Comparison of ENCODE assay signal across 13 mouse cellular contexts in genomic region chr17:13742941-13743708, GRCm38 (mm10). TPM values are rescaled to one million over a fixed set of nuclear protein-coding genes. Genes with fewer than 3 reads are reported as not detected.
DNase-seq lines count a peak whose midpoint lies in the region; ATAC-seq and TF ChIP-seq lines count a peak whose summit lies in the region.
"Had no signal": no experiment of that assay in that cellular context is flagged by ENCODE, and none has a peak within 500 bp of the region (broad histone marks: within the 10 kb centered on the region; RNA-seq: fewer than 3 reads in every experiment).

No protein-coding gene starts in this region.

- H3K4me2 ChIP-seq in heart, embryonic 11.5 days = peak overlapping the region; percentile 16; the same call in 1 of the 2 replicates
- H3K4me2 ChIP-seq in lung, embryonic 14.5 days = peak overlapping the region; percentile 35
- H3K4me2 ChIP-seq in stomach, embryonic 14.5 days (replicated peaks; ENCODE audit: low read depth, low read length) = no peak overlapping the region
- H3K4me2 ChIP-seq: liver, embryonic 11.5 days had no signal

- H3K4me3 ChIP-seq in heart, embryonic 11.5 days (ENCODE audit: low read depth, low read length) = no peak overlapping the region
- H3K4me3 ChIP-seq in lung, embryonic 14.5 days (ENCODE audit: low read depth, low read length) = no peak overlapping the region
- H3K4me3 ChIP-seq in limb, embryonic 10.5 days = no peak overlapping the region
- H3K4me3 ChIP-seq in stomach, embryonic 14.5 days (ENCODE audit: low read depth, low read length) = no peak overlapping the region
- H3K4me3 ChIP-seq: myocyte had no signal

- no peaks in the 10 kb centered on the region for H3K9me3 ChIP-seq in heart, embryonic 11.5 days (replicated peaks; ENCODE audit: control insufficient read depth, low read length)
- no peaks in the 10 kb centered on the region for H3K9me3 ChIP-seq in lung, embryonic 14.5 days (ENCODE audit: low read depth, low read length)
- no peaks in the 10 kb centered on the region for H3K9me3 ChIP-seq in limb, embryonic 10.5 days (replicated peaks)
- H3K9me3 ChIP-seq in stomach, embryonic 14.5 days (ENCODE audit: control insufficient read depth, low read depth, low read length) = no peaks in the 10 kb centered on the region

- no peak for TF ChIP-seq CTCF in lung, embryonic 14.5 days (IDR thresholded peaks at IDR 0.05; ENCODE audit: low read depth)

- no peaks in the 10 kb centered on the region for H3K36me3 ChIP-seq in heart, embryonic 11.5 days (ENCODE audit: control insufficient read depth, insufficient read depth, low read length)
- H3K36me3 ChIP-seq in lung, embryonic 14.5 days (ENCODE audit: insufficient read depth) = no peaks in the 10 kb centered on the region
- H3K36me3 ChIP-seq in limb, embryonic 10.5 days = no peaks in the 10 kb centered on the region
- no peaks in the 10 kb centered on the region for H3K36me3 ChIP-seq in stomach, embryonic 14.5 days (ENCODE audit: control insufficient read depth, insufficient read depth, low read length)

- no peak for ATAC-seq in heart, embryonic 11.5 days (replicated peaks; ENCODE audit: insufficient number of reproducible peaks, low FRiP score, low TSS enrichment)
- ATAC-seq in lung, embryonic 14.5 days (ENCODE audit: insufficient read depth) = peak; percentile 6; the same call in 1 of the 2 replicates
- ATAC-seq in stomach, embryonic 14.5 days (ENCODE audit: insufficient number of reproducible peaks, insufficient read depth, low FRiP score, low read depth) = no peak
- ATAC-seq: CD4-positive, CD25-positive, alpha-beta regulatory T cell, adult 4 months had no signal

- DNase-seq in heart, adult 8-10 months (ENCODE audit: low spot score) = no peak
- DNase-seq in lung, embryonic 14.5 days = no peak
- DNase-seq in lung, postnatal 14 days = no peak
- no peak for DNase-seq in limb, embryonic 10.5 days (ENCODE audit: low spot score)
- no peak for DNase-seq in MN1 (ENCODE audit: low spot score)
- no peak for DNase-seq in adrenal gland, adult (ENCODE audit: inconsistent age in 2 of 2, low spot score in 1 of 2)
- DNase-seq: right cerebral cortex, adult 18-20 months; thymus, adult 18-20 months had no signal

- H3K9ac ChIP-seq in heart, embryonic 11.5 days (ENCODE audit: low read depth, low read length) = peak overlapping the region; percentile 43; the same call in 1 of the 2 replicates
- H3K9ac ChIP-seq in lung, embryonic 14.5 days = peak overlapping the region; percentile 17; the same call in 1 of the 2 replicates
- H3K9ac ChIP-seq in stomach, embryonic 14.5 days (replicated peaks; ENCODE audit: low read depth, low read length) = peak overlapping the region; percentile 2; the same call in 1 of the 2 replicates

- WGBS in heart, embryonic 11.5 days (ENCODE audit: insufficient replicate concordance) = 26% methylated on average over 7 of the region's 7 CpGs
- WGBS in lung, embryonic 14.5 days = 27% methylated on average over 7 of the region's 7 CpGs
- WGBS in limb, embryonic 10.5 days = 53% methylated on average over 7 of the region's 7 CpGs
- WGBS in stomach, embryonic 14.5 days = 38% methylated on average over 7 of the region's 7 CpGs

- H3K27me3 ChIP-seq in heart, embryonic 11.5 days (ENCODE audit: control insufficient read depth, insufficient read depth, low read length) = no peaks in the 10 kb centered on the region
- H3K27me3 ChIP-seq in lung, embryonic 14.5 days (ENCODE audit: insufficient read depth, low read length) = no peaks in the 10 kb centered on the region
- no peaks in the 10 kb centered on the region for H3K27me3 ChIP-seq in limb, embryonic 10.5 days (ENCODE audit: low read depth, poor library complexity, severe bottlenecking)
- H3K27me3 ChIP-seq in stomach, embryonic 14.5 days (ENCODE audit: control insufficient read depth, insufficient read depth, low read length) = no peaks in the 10 kb centered on the region

- peaks cover 52% of the 10 kb centered on the region for H3K4me1 ChIP-seq in heart, embryonic 11.5 days (ENCODE audit: control insufficient read depth, insufficient read depth, low read length)
- peaks cover 43% of the 10 kb centered on the region for H3K4me1 ChIP-seq in lung, embryonic 14.5 days (ENCODE audit: insufficient read depth)
- peaks cover 47% of the 10 kb centered on the region for H3K4me1 ChIP-seq in limb, embryonic 10.5 days
- peaks cover 14% of the 10 kb centered on the region for H3K4me1 ChIP-seq in stomach, embryonic 14.5 days (ENCODE audit: control insufficient read depth, insufficient read depth, low read length)

- peak overlapping the region; percentile 74 for H3K27ac ChIP-seq in heart, embryonic 11.5 days (ENCODE audit: low read depth, low read length)
- H3K27ac ChIP-seq in lung, embryonic 14.5 days (ENCODE audit: low read depth) = peak overlapping the region; percentile 91
- peak overlapping the region; percentile 73; the same call in 1 of the 2 replicates for H3K27ac ChIP-seq in limb, embryonic 10.5 days
- H3K27ac ChIP-seq in stomach, embryonic 14.5 days (ENCODE audit: low read length) = peak overlapping the region; percentile 83

RNA-seq across cellular contexts. Expression of gene Afdn, which starts 17.2 kb away (rescaled TPM):
- 87.1 and 95.8 TPM in 2 replicates for polyA plus RNA-seq in heart, embryonic 11.5 days (2014; fragmentation: Nextera tagmentation; extraction: Ambion mirVana)
- 100 to 1,000 TPM in 1 of 4 experiments, 10 to 100 TPM in 3; 62.7 to 106 (median 77.6) TPM for total RNA-seq in heart, adult 8-10 months (2022)
- 138 TPM in 2 replicates for polyA plus RNA-seq in lung, embryonic 14.5 days (2014; fragmentation: Nextera tagmentation; extraction: Ambion mirVana)
- 65.6 and 70.2 TPM in 2 replicates for polyA plus RNA-seq in limb, embryonic 10.5 days (2016; fragmentation: Nextera tagmentation; extraction: Ambion mirVana)
- polyA plus RNA-seq in stomach, embryonic 14.5 days (2014; fragmentation: Nextera tagmentation; extraction: Ambion mirVana) = 84.6 and 99.3 TPM in 2 replicates

RNA-seq across cellular contexts. Expression of gene Tcte2, which starts 18.5 kb away (rescaled TPM):
- polyA plus RNA-seq in heart, embryonic 11.5 days (2014; fragmentation: Nextera tagmentation; extraction: Ambion mirVana) = 2.5 and 5.5 TPM in 2 replicates
- 1 to 10 TPM; 6.0 to 7.6 (median 6.3) TPM for total RNA-seq in heart, adult 8-10 months (2022)
- 5.1 and 5.8 TPM in 2 replicates for polyA plus RNA-seq in lung, embryonic 14.5 days (2014; fragmentation: Nextera tagmentation; extraction: Ambion mirVana)
- 2.6 and 3.3 TPM in 2 replicates for polyA plus RNA-seq in limb, embryonic 10.5 days (2016; fragmentation: Nextera tagmentation; extraction: Ambion mirVana)
- 6.9 and 7.2 TPM in 2 replicates for polyA plus RNA-seq in stomach, embryonic 14.5 days (2014; fragmentation: Nextera tagmentation; extraction: Ambion mirVana)
- polyA plus RNA-seq: CD4-positive, CD25-positive, alpha-beta regulatory T cell, adult 4 months had no signal
